Mouse (Mus musculus) heart, embryonic 10.5 days (tissue): ENCODE measurements around the gene Adgrd1. TPM values are rescaled to one million over a fixed set of nuclear protein-coding genes. Genes with fewer than 3 reads are reported as not detected.

ENCODE experiments used
- DNase-seq: peaks from one replicate; pipeline ENCODE4 v3.0.0-alpha.2; 2017; ENCODE audit warnings: low spot score
- H3K27ac ChIP-seq: fragments of 300-500 bp; sonication (generic); 2 replicates; pipeline ENCODE4 v1.5.1; 2016; ENCODE audit warnings: mild to moderate bottlenecking
- H3K27me3 ChIP-seq: fragments of 300-500 bp; sonication (generic); 2 replicates; pipeline ENCODE4 v1.6.1; 2016; ENCODE audit warnings: mild to moderate bottlenecking; ENCODE audit not compliant: poor library complexity, insufficient read depth, severe bottlenecking
- H3K36me3 ChIP-seq: fragments of 300-500 bp; sonication (generic); 2 replicates; pipeline ENCODE4 v1.6.1; 2016; ENCODE audit warnings: mild to moderate bottlenecking, moderate library complexity
- H3K4me1 ChIP-seq: fragments of 300-500 bp; sonication (generic); 2 replicates; pipeline ENCODE4 v1.6.1; 2016; ENCODE audit warnings: mild to moderate bottlenecking
- H3K4me3 ChIP-seq: fragments of 300-500 bp; sonication (generic); 2 replicates; pipeline ENCODE4 v1.5.1; 2016; ENCODE audit warnings: mild to moderate bottlenecking, moderate library complexity
- H3K9me3 ChIP-seq: fragments of 300-500 bp; sonication (generic); 2 replicates; pipeline ENCODE4 v1.6.1; 2016; ENCODE audit warnings: mild to moderate bottlenecking, moderate library complexity
- WGBS: fragments of 180-500 bp; shearing (Covaris S2); methylation state at CpG from one replicate; pipeline ENCODE4 v1.1.7; 2016; 5-methylcytosine and 5-hydroxymethylcytosine counted together
- polyA plus RNA-seq: library from polyadenylated mRNA; unstranded; fragments of >200 nt; fragmentation: Nextera tagmentation; extraction: Ambion mirVana; gene quantifications from 2 replicates; pipeline ENCODE4 v1.2.1, GENCODE M21; 2016

Gene Adgrd1
- polyA plus RNA-seq, 1 experiment from 2014 or later, result 0.11 TPM

- no peak overlapping the region for H3K27ac ChIP-seq
- no peak for DNase-seq
- H3K36me3 ChIP-seq, result no peaks in the 10 kb centered on the region
- WGBS, result 78% methylated on average over 3 of the region's 3 CpGs
- H3K4me3 ChIP-seq, result no peak overlapping the region
- H3K27me3 ChIP-seq, result peaks cover 3% of the 10 kb centered on the region; the same call in 1 of the 2 replicates
- H3K4me1 ChIP-seq, result peaks cover 3% of the 10 kb centered on the region
- no peaks in the 10 kb centered on the region for H3K9me3 ChIP-seq
These were observed 103.6 kb downstream of the Adgrd1 start for GRCm38 (mm10) chr5:129200132-129200531.

GRCm38 (mm10) chr5:129208279-129208678 is 111.7 kb downstream of the Adgrd1 start:
- DNase-seq, result no peak
- no peak overlapping the region for H3K4me3 ChIP-seq
- H3K9me3 ChIP-seq, result no peaks in the 10 kb centered on the region
- no peaks in the 10 kb centered on the region for H3K27me3 ChIP-seq
- no peak overlapping the region for H3K27ac ChIP-seq
- peaks cover 3% of the 10 kb centered on the region; the same call in 1 of the 2 replicates for H3K4me1 ChIP-seq
- no peaks in the 10 kb centered on the region for H3K36me3 ChIP-seq

- Histone ChIP-seq H3K4me3 (no peak overlapping the region), H3K4me1 (no peaks in the 10 kb centered on the region), H3K27ac (no peak overlapping the region), H3K36me3 (no peaks in the 10 kb centered on the region), H3K9me3 (no peaks in the 10 kb centered on the region), H3K27me3 (no peaks in the 10 kb centered on the region)
- DNase-seq, result no peak
- 66% methylated on average over 4 of the region's 4 CpGs for WGBS
These were observed 112.3 kb downstream of the Adgrd1 start for GRCm38 (mm10) chr5:129208845-129209244.

GRCm38 (mm10) chr5:129211385-129212031 is 115.0 kb downstream of the Adgrd1 start:
- Histone ChIP-seq H3K9me3 (no peaks in the 10 kb centered on the region), H3K27ac (no peak overlapping the region), H3K36me3 (no peaks in the 10 kb centered on the region), H3K4me1 (no peaks in the 10 kb centered on the region), H3K4me3 (no peak overlapping the region), H3K27me3 (no peaks in the 10 kb centered on the region)
- DNase-seq, result no peak
- WGBS, result 81% methylated on average over 14 of the region's 14 CpGs

- DNase-seq, result no peak
- H3K9me3 ChIP-seq, result no peaks in the 10 kb centered on the region
- peaks cover 13% of the 10 kb centered on the region for H3K4me1 ChIP-seq
- no peak overlapping the region for H3K27ac ChIP-seq
- WGBS, result 40% methylated on average over 9 of the region's 9 CpGs
- H3K4me3 ChIP-seq, result no peak overlapping the region
- peaks cover 11% of the 10 kb centered on the region for H3K27me3 ChIP-seq
- no peaks in the 10 kb centered on the region for H3K36me3 ChIP-seq
These were observed 117.5 kb downstream of the Adgrd1 start for GRCm38 (mm10) chr5:129214023-129214422.

- no peaks in the 10 kb centered on the region for H3K36me3 ChIP-seq
- H3K9me3 ChIP-seq, result no peaks in the 10 kb centered on the region
- H3K27me3 ChIP-seq, result peaks cover 11% of the 10 kb centered on the region
- peaks cover 13% of the 10 kb centered on the region for H3K4me1 ChIP-seq
- 80% methylated on average over 2 of the region's 2 CpGs for WGBS
- no peak overlapping the region for H3K4me3 ChIP-seq
- H3K27ac ChIP-seq, result no peak overlapping the region
- no peak for DNase-seq
These were observed 119.5 kb downstream of the Adgrd1 start for GRCm38 (mm10) chr5:129216001-129216400.

- Histone ChIP-seq H3K27me3 (peaks cover 11% of the 10 kb centered on the region), H3K36me3 (no peaks in the 10 kb centered on the region), H3K4me3 (peak overlapping the region; percentile 40), H3K9me3 (no peaks in the 10 kb centered on the region), H3K27ac (no peak overlapping the region), H3K4me1 (peaks cover 13% of the 10 kb centered on the region)
- whole genome bisulfite sequencing, result 12% methylated on average over 22 of the region's 22 CpGs
- DNase-seq, result no peak
These were observed 121.1 kb downstream of the Adgrd1 start for GRCm38 (mm10) chr5:129217481-129218221.

- Histone ChIP-seq H3K4me3 (no peak overlapping the region), H3K27me3 (peaks cover 11% of the 10 kb centered on the region), H3K4me1 (peaks cover 13% of the 10 kb centered on the region), H3K36me3 (no peaks in the 10 kb centered on the region), H3K27ac (no peak overlapping the region), H3K9me3 (no peaks in the 10 kb centered on the region)
- 18% methylated on average over 3 of the region's 3 CpGs for WGBS
- no peak for DNase-seq
These were observed 121.6 kb downstream of the Adgrd1 start for GRCm38 (mm10) chr5:129218222-129218505.

GRCm38 (mm10) chr5:129218537-129218981 is 122.0 kb downstream of the Adgrd1 start:
- H3K27ac ChIP-seq, result no peak overlapping the region
- no peaks in the 10 kb centered on the region for H3K36me3 ChIP-seq
- 28% methylated on average over 8 of the region's 8 CpGs for WGBS
- H3K4me1 ChIP-seq, result peaks cover 13% of the 10 kb centered on the region
- no peak for DNase-seq
- H3K4me3 ChIP-seq, result no peak overlapping the region
- H3K27me3 ChIP-seq, result peaks cover 11% of the 10 kb centered on the region
- H3K9me3 ChIP-seq, result no peaks in the 10 kb centered on the region

GRCm38 (mm10) chr5:129219178-129219760 is 122.7 kb downstream of the Adgrd1 start:
- peaks cover 13% of the 10 kb centered on the region for H3K4me1 ChIP-seq
- no peaks in the 10 kb centered on the region for H3K36me3 ChIP-seq
- no peak for DNase-seq
- no peak overlapping the region for H3K4me3 ChIP-seq
- no peak overlapping the region for H3K27ac ChIP-seq
- peaks cover 11% of the 10 kb centered on the region for H3K27me3 ChIP-seq
- 86% methylated on average over 5 of the region's 5 CpGs for WGBS
- H3K9me3 ChIP-seq, result no peaks in the 10 kb centered on the region

GRCm38 (mm10) chr5:129225810-129226450 is 129.4 kb downstream of the Adgrd1 start:
- DNase-seq, result no peak
- 58% methylated on average over 33 of the region's 33 CpGs for WGBS

GRCm38 (mm10) chr5:129228171-129228570 is 131.6 kb downstream of the Adgrd1 start:
- Histone ChIP-seq H3K4me3 (no peak overlapping the region), H3K27ac (no peak overlapping the region), H3K27me3 (no peaks in the 10 kb centered on the region), H3K36me3 (no peaks in the 10 kb centered on the region), H3K4me1 (peaks cover 14% of the 10 kb centered on the region; the same call in 1 of the 2 replicates), H3K9me3 (no peaks in the 10 kb centered on the region)
- WGBS, result 82% methylated on average over 2 of the region's 2 CpGs
- no peak for DNase-seq

More at GRCm38 (mm10) chr5:129225810-129226450, 129.4 kb downstream of the Adgrd1 start:
- no peak overlapping the region for H3K27ac ChIP-seq
- H3K27me3 ChIP-seq, result no peaks in the 10 kb centered on the region
- H3K4me1 ChIP-seq, result peaks cover 12% of the 10 kb centered on the region; the same call in 1 of the 2 replicates
- peak overlapping the region; percentile 24; the same call in 1 of the 2 replicates for H3K4me3 ChIP-seq
- H3K36me3 ChIP-seq, result no peaks in the 10 kb centered on the region
- no peaks in the 10 kb centered on the region for H3K9me3 ChIP-seq

GRCm38 (mm10) chr5:129233301-129233700 is 136.8 kb downstream of the Adgrd1 start:
- Histone ChIP-seq H3K4me1 (peaks cover 22% of the 10 kb centered on the region), H3K36me3 (no peaks in the 10 kb centered on the region), H3K9me3 (no peaks in the 10 kb centered on the region), H3K27ac (no peak overlapping the region), H3K4me3 (no peak overlapping the region), H3K27me3 (no peaks in the 10 kb centered on the region)
- WGBS, result 85% methylated on average over 4 of the region's 4 CpGs
- no peak for DNase-seq
